Mouse (Mus musculus) bone marrow macrophage, adult 2 months (primary cell): Measurements from ENCODE around the gene Tmem159. TPM values are rescaled to one million over a fixed set of nuclear protein-coding genes. Genes with fewer than 3 reads are reported as not detected.
A peak's percentile ranks its signal among the peaks of the same experiment; 100 is the strongest.

Experiments used
- H3K27ac ChIP-seq: 2 replicates; pipeline ENCODE4 v1.5.1; 2012; ENCODE audit warnings: low read depth, low read length; ENCODE audit not compliant: insufficient read depth
- H3K4me1 ChIP-seq: 2 replicates; pipeline ENCODE4 v1.6.1; 2012; ENCODE audit warnings: low read length; ENCODE audit not compliant: control insufficient read depth, insufficient read depth
- H3K4me3 ChIP-seq: 2 replicates; pipeline ENCODE4 v1.5.1; 2012; ENCODE audit warnings: mild to moderate bottlenecking, low read length, moderate library complexity; ENCODE audit not compliant: insufficient read depth
- CTCF ChIP-seq: IDR thresholded peaks from 2 replicates; pipeline ENCODE4 v1.5.1; 2012; ENCODE audit warnings: low read depth, mild to moderate bottlenecking, low read length, moderate library complexity
- POLR2A ChIP-seq: IDR thresholded peaks from 2 replicates; pipeline ENCODE4 v1.6.1; 2012; ENCODE audit warnings: mild to moderate bottlenecking, low read depth, low read length, borderline replicate concordance
- polyA plus RNA-seq: library from polyadenylated mRNA; stranded (reverse); fragments of >200 nt; gene quantifications from 2 replicates; pipeline ENCODE4 v1.2.4, GENCODE M21; 2012; ENCODE audit not compliant: missing spikeins, insufficient read depth, insufficient read length

The Tmem159 gene
- polyA plus RNA-seq, 1 experiment = 30.6 TPM

- Histone ChIP-seq H3K4me3 (no peak overlapping the region), H3K4me1 (peaks cover 5% of the 10 kb centered on the region), H3K27ac (no peak overlapping the region)
- TF ChIP-seq CTCF (peak; percentile 94), POLR2A (no peak)
Measured at GRCm38 (mm10) chr7:120098403-120098802, 3.8 kb upstream of the Tmem159 start.

- Histone ChIP-seq H3K27ac (no peak overlapping the region), H3K4me1 (peaks cover 13% of the 10 kb centered on the region), H3K4me3 (peak overlapping the region; percentile 99)
- TF ChIP-seq POLR2A = no peak
- TF ChIP-seq CTCF = no peak
Measured at GRCm38 (mm10) chr7:120103019-120103567, 940 bp downstream of the Tmem159 start.

- Histone ChIP-seq H3K27ac (no peak overlapping the region), H3K4me3 (no peak overlapping the region), H3K4me1 (peaks cover 13% of the 10 kb centered on the region)
- TF ChIP-seq POLR2A = no peak
- no peak for TF ChIP-seq CTCF
Measured at GRCm38 (mm10) chr7:120104975-120105374, 2.8 kb downstream of the Tmem159 start.

GRCm38 (mm10) chr7:120106356-120106755 is 4.2 kb downstream of the Tmem159 start:
- H3K4me1 ChIP-seq = peaks cover 13% of the 10 kb centered on the region
- no peak overlapping the region for H3K4me3 ChIP-seq
- H3K27ac ChIP-seq = no peak overlapping the region
- no peak for TF ChIP-seq CTCF
- no peak for TF ChIP-seq POLR2A

GRCm38 (mm10) chr7:120109676-120110075 is 7.5 kb downstream of the Tmem159 start:
- TF ChIP-seq POLR2A = no peak
- H3K4me1 ChIP-seq = peaks cover 6% of the 10 kb centered on the region
- H3K4me3 ChIP-seq = no peak overlapping the region
- no peak overlapping the region for H3K27ac ChIP-seq

- no peaks in the 10 kb centered on the region for H3K4me1 ChIP-seq
- no peak overlapping the region for H3K27ac ChIP-seq
- TF ChIP-seq POLR2A (no peak), CTCF (no peak)
- no peak overlapping the region for H3K4me3 ChIP-seq
Measured at GRCm38 (mm10) chr7:120116976-120117375, 14.8 kb downstream of the Tmem159 start.

- no peak for TF ChIP-seq POLR2A
- TF ChIP-seq CTCF = no peak
- no peak overlapping the region for H3K4me3 ChIP-seq
- H3K4me1 ChIP-seq = no peaks in the 10 kb centered on the region
- no peak overlapping the region for H3K27ac ChIP-seq
Measured at GRCm38 (mm10) chr7:120117529-120117928, 15.4 kb downstream of the Tmem159 start.

GRCm38 (mm10) chr7:120123776-120124175 is 21.6 kb downstream of the Tmem159 start:
- Histone ChIP-seq H3K4me1 (peaks cover 2% of the 10 kb centered on the region; the same call in 1 of the 2 replicates), H3K4me3 (no peak overlapping the region), H3K27ac (no peak overlapping the region)
- TF ChIP-seq CTCF = no peak
- TF ChIP-seq POLR2A = no peak

- H3K4me3 ChIP-seq = no peak overlapping the region
- H3K4me1 ChIP-seq = peaks cover 2% of the 10 kb centered on the region; the same call in 1 of the 2 replicates
- no peak overlapping the region for H3K27ac ChIP-seq
- TF ChIP-seq POLR2A (no peak), CTCF (peak; percentile 39; the same call in 1 of the 2 replicates)
Measured at GRCm38 (mm10) chr7:120124844-120125243, 22.7 kb downstream of the Tmem159 start.

GRCm38 (mm10) chr7:120126976-120127685 is 25.0 kb downstream of the Tmem159 start:
- no peak overlapping the region for H3K27ac ChIP-seq
- no peak for TF ChIP-seq CTCF
- no peak for TF ChIP-seq POLR2A
- H3K4me1 ChIP-seq = peaks cover 2% of the 10 kb centered on the region; the same call in 1 of the 2 replicates
- no peak overlapping the region for H3K4me3 ChIP-seq
